Mouse (Mus musculus): ENCODE results near the gene Necap1. TPM values are rescaled to one million over a fixed set of nuclear protein-coding genes. Genes with fewer than 3 reads are reported as not detected.
A peak's percentile ranks its signal among the peaks of the same experiment; 100 is the strongest.

Necap1 gene
- total RNA-seq (2014; rRNA removed) (22.1 and 26.5 TPM in 2 replicates), polyA plus RNA-seq (2012; rRNA removed) (18.8 and 19.4 TPM in 2 replicates)

- TF ChIP-seq POLR2A (IDR thresholded peaks at IDR 0.05; ENCODE audit: extremely low read depth, insufficient read depth, low read length) (peak; percentile 76), CTCF (IDR thresholded peaks at IDR 0.05; ENCODE audit: low read depth, low read length) (peak; percentile 84)
- Histone ChIP-seq H3K27ac (replicated peaks; ENCODE audit: insufficient read depth, low read depth, low read length) (peak within 1 kb of the TSS; percentile 92), H3K27me3 (ENCODE audit: control insufficient read depth, insufficient read depth, low read length) (no peaks in the 10 kb centered on the region), H3K4me3 (ENCODE audit: insufficient read depth, low read depth, low read length) (peak within 1 kb of the TSS; percentile 84), H3K4me1 (ENCODE audit: control insufficient read depth, insufficient read depth, low read length) (peaks cover 23% of the 10 kb centered on the region), H3K36me3 (ENCODE audit: control insufficient read depth, insufficient read depth, low read length) (peaks cover 12% of the 10 kb centered on the region), H3K79me2 (ENCODE audit: control insufficient read depth, insufficient read depth, low read length) (peaks cover 25% of the 10 kb centered on the region; the same call in 1 of the 2 replicates), H3K9ac (ENCODE audit: low read depth, low read length) (peak within 1 kb of the TSS; percentile 93)
- WGBS: 5% methylated on average over 43 of the region's 43 CpGs
- DNase-seq (ENCODE audit: extremely low read depth, low read depth, low spot score): peak; percentile 85
Measured at GRCm38 (mm10) chr6:122873871-122874719, at the start of gene Necap1. Necap1 (plus strand) TSS chr6:122874474.

- H3K27me3 ChIP-seq (ENCODE audit: control insufficient read depth, insufficient read depth, low read length): no peaks in the 10 kb centered on the region
- WGBS: 88% methylated on average over 9 of the region's 9 CpGs
- H3K36me3 ChIP-seq (ENCODE audit: control insufficient read depth, insufficient read depth, low read length): peaks cover 8% of the 10 kb centered on the region; the same call in 1 of the 2 replicates
- peaks cover 22% of the 10 kb centered on the region for H3K79me2 ChIP-seq (ENCODE audit: control insufficient read depth, insufficient read depth, low read length)
- no peak overlapping the region for H3K9ac ChIP-seq (ENCODE audit: low read depth, low read length)
- no peak overlapping the region for H3K27ac ChIP-seq (replicated peaks; ENCODE audit: insufficient read depth, low read depth, low read length)
- H3K4me1 ChIP-seq (ENCODE audit: control insufficient read depth, insufficient read depth, low read length): peaks cover 33% of the 10 kb centered on the region
- no peak for DNase-seq (ENCODE audit: extremely low read depth, low read depth, low spot score)
- TF ChIP-seq POLR2A (IDR thresholded peaks at IDR 0.05; ENCODE audit: extremely low read depth, insufficient read depth, low read length): no peak
- TF ChIP-seq CTCF (IDR thresholded peaks at IDR 0.05; ENCODE audit: low read depth, low read length): no peak
- H3K4me3 ChIP-seq (ENCODE audit: insufficient read depth, low read depth, low read length): no peak overlapping the region
Measured at GRCm38 (mm10) chr6:122825166-122825565, 49.1 kb upstream of the Necap1 start.

DNA sequence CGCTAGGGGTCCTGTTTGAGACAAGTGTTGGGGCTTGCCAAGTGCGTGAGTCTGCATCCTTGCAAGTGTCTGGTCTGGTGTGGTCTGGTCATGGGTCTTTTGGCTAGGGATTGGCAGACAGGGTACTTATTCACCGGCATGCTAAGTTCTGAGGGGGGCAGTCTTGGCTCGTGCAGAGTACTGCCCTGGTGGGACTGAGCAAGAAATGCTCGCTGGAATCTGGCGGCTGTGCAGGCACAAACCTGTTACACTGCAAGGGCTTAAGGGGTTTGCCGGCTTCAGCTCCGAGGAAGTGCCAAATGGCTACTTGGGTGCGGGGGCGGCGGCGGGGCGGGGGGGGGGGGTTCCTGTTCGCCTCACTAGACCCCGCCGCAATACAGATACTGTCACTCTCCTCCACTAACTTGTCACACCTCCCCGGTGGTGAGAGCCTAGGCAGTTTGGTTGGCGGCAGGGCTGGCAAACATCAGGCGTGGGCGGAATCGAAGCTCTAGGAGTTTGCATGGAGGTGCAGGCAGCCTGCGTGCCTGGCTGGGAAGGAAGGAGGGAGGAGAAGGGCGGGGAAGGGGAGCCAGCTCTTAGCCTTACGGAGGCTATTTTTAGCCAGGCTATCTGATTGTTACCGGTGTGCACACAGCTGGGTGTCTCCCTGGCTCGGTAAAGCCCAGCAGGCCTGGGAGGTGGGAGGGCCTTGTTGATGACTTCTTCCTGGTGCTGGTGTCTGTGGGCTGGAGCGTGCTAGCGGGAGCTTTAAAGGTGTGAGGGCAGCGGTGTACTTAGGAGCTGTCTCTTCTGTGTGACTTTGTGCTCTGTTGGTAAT, 48.1 kb upstream of the Necap1 start:
- Histone ChIP-seq H3K79me2 (ENCODE audit: control insufficient read depth, insufficient read depth, low read length) (peaks cover 15% of the 10 kb centered on the region; the same call in 1 of the 2 replicates), H3K4me1 (ENCODE audit: control insufficient read depth, insufficient read depth, low read length) (peaks cover 28% of the 10 kb centered on the region)
- peak; percentile 60 for DNase-seq (ENCODE audit: extremely low read depth, low read depth, low spot score)

DNA sequence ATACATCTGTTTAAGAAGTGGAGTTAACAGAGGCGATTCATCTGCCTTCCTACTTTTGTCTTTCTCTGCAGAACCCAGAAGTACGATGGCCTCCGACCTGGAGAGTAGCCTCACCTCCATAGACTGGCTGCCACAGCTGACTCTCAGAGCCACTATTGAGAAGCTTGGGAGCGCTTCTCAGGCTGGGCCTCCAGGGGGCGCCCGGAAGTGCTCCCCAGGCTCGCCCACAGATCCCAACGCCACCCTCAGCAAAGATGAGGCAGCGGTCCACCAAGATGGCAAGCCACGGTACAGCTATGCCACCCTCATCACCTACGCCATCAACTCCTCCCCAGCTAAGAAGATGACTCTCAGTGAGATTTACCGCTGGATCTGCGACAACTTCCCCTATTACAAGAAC, 46.2 kb upstream of the Necap1 start:
- Histone ChIP-seq H3K79me2 (ENCODE audit: control insufficient read depth, insufficient read depth, low read length) (peaks cover 11% of the 10 kb centered on the region; the same call in 1 of the 2 replicates), H3K9ac (ENCODE audit: low read depth, low read length) (no peak overlapping the region), H3K27ac (replicated peaks; ENCODE audit: insufficient read depth, low read depth, low read length) (no peak overlapping the region), H3K4me1 (ENCODE audit: control insufficient read depth, insufficient read depth, low read length) (peaks cover 23% of the 10 kb centered on the region), H3K4me3 (ENCODE audit: insufficient read depth, low read depth, low read length) (no peak overlapping the region), H3K36me3 (ENCODE audit: control insufficient read depth, insufficient read depth, low read length) (peaks cover 10% of the 10 kb centered on the region; the same call in 1 of the 2 replicates), H3K27me3 (ENCODE audit: control insufficient read depth, insufficient read depth, low read length) (no peaks in the 10 kb centered on the region)
- TF ChIP-seq CTCF (IDR thresholded peaks at IDR 0.05; ENCODE audit: low read depth, low read length) (peak; percentile 47), POLR2A (IDR thresholded peaks at IDR 0.05; ENCODE audit: extremely low read depth, insufficient read depth, low read length) (no peak)
- 73% methylated on average over 13 of the region's 13 CpGs for WGBS
- DNase-seq (ENCODE audit: extremely low read depth, low read depth, low spot score): no peak

More for the DNA sequence above, 48.1 kb upstream of the Necap1 start:
- Histone ChIP-seq H3K27ac (replicated peaks; ENCODE audit: insufficient read depth, low read depth, low read length) (no peak overlapping the region), H3K9ac (ENCODE audit: low read depth, low read length) (peak overlapping the region; percentile 1; the same call in 1 of the 2 replicates), H3K36me3 (ENCODE audit: control insufficient read depth, insufficient read depth, low read length) (peaks cover 9% of the 10 kb centered on the region; the same call in 1 of the 2 replicates), H3K27me3 (ENCODE audit: control insufficient read depth, insufficient read depth, low read length) (no peaks in the 10 kb centered on the region), H3K4me3 (ENCODE audit: insufficient read depth, low read depth, low read length) (peak overlapping the region; percentile 10)
- 5% methylated on average over 29 of the region's 29 CpGs for WGBS
- TF ChIP-seq POLR2A (IDR thresholded peaks at IDR 0.05; ENCODE audit: extremely low read depth, insufficient read depth, low read length) (no peak), CTCF (IDR thresholded peaks at IDR 0.05; ENCODE audit: low read depth, low read length) (no peak)

- H3K9ac ChIP-seq (ENCODE audit: low read depth, low read length): no peak overlapping the region
- peaks cover 33% of the 10 kb centered on the region for H3K36me3 ChIP-seq (ENCODE audit: control insufficient read depth, insufficient read depth, low read length)
- no peaks in the 10 kb centered on the region for H3K27me3 ChIP-seq (ENCODE audit: control insufficient read depth, insufficient read depth, low read length)
- H3K79me2 ChIP-seq (ENCODE audit: control insufficient read depth, insufficient read depth, low read length): no peaks in the 10 kb centered on the region
- WGBS: 86% methylated on average over 7 of the region's 7 CpGs
- TF ChIP-seq POLR2A (IDR thresholded peaks at IDR 0.05; ENCODE audit: extremely low read depth, insufficient read depth, low read length) (no peak), CTCF (IDR thresholded peaks at IDR 0.05; ENCODE audit: low read depth, low read length) (no peak)
- H3K4me1 ChIP-seq (ENCODE audit: control insufficient read depth, insufficient read depth, low read length): no peaks in the 10 kb centered on the region
- no peak for DNase-seq (ENCODE audit: extremely low read depth, low read depth, low spot score)
- H3K27ac ChIP-seq (replicated peaks; ENCODE audit: insufficient read depth, low read depth, low read length): no peak overlapping the region
- no peak overlapping the region for H3K4me3 ChIP-seq (ENCODE audit: insufficient read depth, low read depth, low read length)
Measured at GRCm38 (mm10) chr6:122832880-122833279, 41.4 kb upstream of the Necap1 start.

All from liver, adult 2 months (tissue).